Comparison of ENCODE assay signal across 9 mouse cellular contexts in genomic region chr7:79577096-79577874, GRCm38 (mm10). TPM values are rescaled to one million over a fixed set of nuclear protein-coding genes. Genes with fewer than 3 reads are reported as not detected.
DNase-seq lines count a peak whose midpoint lies in the region; ATAC-seq lines count a peak whose summit lies in the region.
"Had no signal": no experiment of that assay in that cellular context is flagged by ENCODE, and none has a peak within 500 bp of the region (broad histone marks: within the 10 kb centered on the region; RNA-seq: fewer than 3 reads in every experiment).

No protein-coding gene starts in this region.

- H3K9ac ChIP-seq in kidney, embryonic 15.5 days = no peak overlapping the region
- H3K9ac ChIP-seq in neural tube, embryonic 14.5 days (replicated peaks; ENCODE audit: low read depth, low read length) = 0 out of 2 replicates have a peak overlapping the region, but pooled peaks have one; percentile 11

- peak overlapping the region; percentile 73; the same call in 1 of the 2 replicates for H3K4me2 ChIP-seq in kidney, embryonic 15.5 days
- peak overlapping the region; percentile 42 for H3K4me2 ChIP-seq in neural tube, embryonic 14.5 days (ENCODE audit: low read depth, low read length)

- no peak overlapping the region for H3K27ac ChIP-seq in kidney, embryonic 15.5 days
- H3K27ac ChIP-seq in forebrain, embryonic 10.5 days = peak overlapping the region; percentile 92
- peak overlapping the region; percentile 86 for H3K27ac ChIP-seq in neural tube, embryonic 14.5 days (ENCODE audit: low read depth, low read length)

- H3K4me3 ChIP-seq in kidney, embryonic 15.5 days (replicated peaks) = no peak overlapping the region
- peak overlapping the region; percentile 47 for H3K4me3 ChIP-seq in forebrain, embryonic 10.5 days
- no peak overlapping the region for H3K4me3 ChIP-seq in neural tube, embryonic 14.5 days (ENCODE audit: low read depth, low read length)

- H3K9me3 ChIP-seq in kidney, embryonic 15.5 days (replicated peaks) = no peaks in the 10 kb centered on the region
- H3K9me3 ChIP-seq in forebrain, embryonic 10.5 days = no peaks in the 10 kb centered on the region
- no peaks in the 10 kb centered on the region for H3K9me3 ChIP-seq in neural tube, embryonic 14.5 days (ENCODE audit: control insufficient read depth, low read length)
- H3K9me3 ChIP-seq: G1E had no signal

- peaks cover 25% of the 10 kb centered on the region for H3K4me1 ChIP-seq in kidney, embryonic 15.5 days
- peaks cover 66% of the 10 kb centered on the region for H3K4me1 ChIP-seq in forebrain, embryonic 10.5 days
- H3K4me1 ChIP-seq in neural tube, embryonic 14.5 days (ENCODE audit: control insufficient read depth, insufficient read depth, low read length) = peaks cover 21% of the 10 kb centered on the region

- H3K27me3 ChIP-seq in kidney, embryonic 15.5 days = peaks cover 71% of the 10 kb centered on the region
- H3K27me3 ChIP-seq in forebrain, embryonic 10.5 days (ENCODE audit: poor library complexity, severe bottlenecking) = peaks cover 100% of the 10 kb centered on the region
- H3K27me3 ChIP-seq in neural tube, embryonic 14.5 days (ENCODE audit: control insufficient read depth, insufficient read depth, low read length) = no peaks in the 10 kb centered on the region

- no peak for ATAC-seq in kidney, embryonic 15.5 days (replicated peaks; ENCODE audit: low FRiP score)
- ATAC-seq in neural tube, embryonic 14.5 days (ENCODE audit: low read depth) = peak; percentile 76

- no peak for DNase-seq in kidney, postnatal 10 days
- peak; percentile 54 for DNase-seq in forebrain, embryonic 10.5 days (ENCODE audit: extremely low spot score, low spot score)
- DNase-seq in layer of hippocampus, adult 9-10 months (ENCODE audit: low spot score) = peak; percentile 53
- no peak for DNase-seq in c-Kit-positive CD71-positive TER-119-positive erythroid progenitor cells, embryonic 14.5 days (ENCODE audit: low spot score)
- no peak for DNase-seq in spleen, postnatal 14 days (ENCODE audit: low spot score in 2 of 2)
- no peak for DNase-seq in thymus, postnatal 4 days

- 6% methylated on average over 12 of the region's 12 CpGs for WGBS in kidney, embryonic 15.5 days
- WGBS in forebrain, embryonic 10.5 days = 1% methylated on average over 12 of the region's 12 CpGs
- 2% methylated on average over 12 of the region's 12 CpGs for WGBS in neural tube, embryonic 14.5 days

- H3K36me3 ChIP-seq in kidney, embryonic 15.5 days = no peaks in the 10 kb centered on the region
- no peaks in the 10 kb centered on the region for H3K36me3 ChIP-seq in forebrain, embryonic 10.5 days (replicated peaks)
- no peaks in the 10 kb centered on the region for H3K36me3 ChIP-seq in neural tube, embryonic 14.5 days (ENCODE audit: control insufficient read depth, insufficient read depth, low read length)
- H3K36me3 ChIP-seq: G1E had no signal

RNA-seq across cellular contexts. Expression of gene Rhcg, which starts 40.2 kb away (rescaled TPM):
- polyA plus RNA-seq in kidney, embryonic 15.5 days (2015; fragmentation: Nextera tagmentation; extraction: Ambion mirVana) = 28.8 and 29.9 TPM in 2 replicates
- polyA plus RNA-seq in forebrain, embryonic 10.5 days (2016; fragmentation: Nextera tagmentation; extraction: Ambion mirVana) = 2.4 and 3.3 TPM in 2 replicates
- polyA plus RNA-seq in neural tube, embryonic 14.5 days (2014; fragmentation: Nextera tagmentation; extraction: Ambion mirVana) = 3.9 and 4.0 TPM in 2 replicates
- polyA plus RNA-seq: G1E had no signal

Comparison
In these comparisons a context has a peak if more than half of its experiments do, and no peak if none do; other contexts are left out.
1. DNase-seq: peak in forebrain, embryonic 10.5 days (single experiment) and layer of hippocampus, adult 9-10 months (single experiment); none in kidney, postnatal 10 days (single experiment), c-Kit-positive CD71-positive TER-119-positive erythroid progenitor cells, embryonic 14.5 days (single experiment), spleen, postnatal 14 days (0 of 2) and thymus, postnatal 4 days (single experiment).